Mouse (Mus musculus): ENCODE measurements at regions not wholly inside any gene's neighbourhood (a gene's known extent, or its start where the extent isn't known, plus 50 kb on each side); places are given as distances from the start of the nearest gene placed in this dataset.

DNA sequence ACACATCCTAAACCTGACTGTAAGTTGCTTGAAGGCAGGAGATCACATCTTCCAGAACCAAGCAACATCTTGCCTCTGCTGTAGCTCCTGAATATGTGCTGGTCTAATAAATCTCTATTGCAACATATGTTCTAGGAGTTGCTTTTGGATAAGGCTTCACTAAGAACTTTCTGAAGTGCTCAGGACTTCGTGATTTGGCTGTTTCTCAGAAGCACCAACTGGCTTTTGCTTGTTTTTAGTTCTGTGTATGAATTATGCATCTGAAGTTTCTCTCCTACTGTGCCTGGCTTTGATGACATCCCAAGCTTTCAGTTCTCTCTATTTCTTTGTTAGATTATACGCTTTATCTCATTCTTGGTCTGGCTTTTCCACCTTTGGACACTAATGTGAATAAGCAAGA is 122.2 kb upstream of the Dkk2 start:
- no peak for ATAC-seq (replicated peaks in 1 of 2; ENCODE audit: insufficient read depth in 1 of 2, low FRiP score in 2 of 2, low TSS enrichment in 1 of 2, low read depth in 1 of 2, poor library complexity in 2 of 2, severe bottlenecking in 2 of 2)

DNA sequence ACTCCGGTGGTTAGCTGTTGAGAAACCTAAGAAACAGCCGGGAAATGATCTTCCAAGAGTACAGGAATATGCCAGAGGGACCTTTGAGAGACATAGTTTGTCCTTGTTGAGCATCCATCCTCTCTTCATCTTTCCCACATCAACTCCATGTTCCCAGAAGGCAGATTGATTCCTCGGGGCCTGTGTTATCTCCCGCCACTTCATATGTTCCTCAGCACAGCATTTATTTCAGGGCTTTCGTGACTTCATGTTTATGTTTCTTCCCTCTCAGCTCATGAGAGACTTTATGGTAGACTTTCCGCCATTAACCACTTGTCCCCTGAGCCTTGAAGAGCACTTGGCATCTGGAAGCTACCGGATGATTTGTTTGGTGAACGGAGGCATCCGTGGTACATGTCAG is 120.1 kb upstream of the Dkk2 start:
- ATAC-seq (replicated peaks in 1 of 2; ENCODE audit: insufficient read depth in 1 of 2, low FRiP score in 2 of 2, low TSS enrichment in 1 of 2, low read depth in 1 of 2, poor library complexity in 2 of 2, severe bottlenecking in 2 of 2) = no peak

DNA sequence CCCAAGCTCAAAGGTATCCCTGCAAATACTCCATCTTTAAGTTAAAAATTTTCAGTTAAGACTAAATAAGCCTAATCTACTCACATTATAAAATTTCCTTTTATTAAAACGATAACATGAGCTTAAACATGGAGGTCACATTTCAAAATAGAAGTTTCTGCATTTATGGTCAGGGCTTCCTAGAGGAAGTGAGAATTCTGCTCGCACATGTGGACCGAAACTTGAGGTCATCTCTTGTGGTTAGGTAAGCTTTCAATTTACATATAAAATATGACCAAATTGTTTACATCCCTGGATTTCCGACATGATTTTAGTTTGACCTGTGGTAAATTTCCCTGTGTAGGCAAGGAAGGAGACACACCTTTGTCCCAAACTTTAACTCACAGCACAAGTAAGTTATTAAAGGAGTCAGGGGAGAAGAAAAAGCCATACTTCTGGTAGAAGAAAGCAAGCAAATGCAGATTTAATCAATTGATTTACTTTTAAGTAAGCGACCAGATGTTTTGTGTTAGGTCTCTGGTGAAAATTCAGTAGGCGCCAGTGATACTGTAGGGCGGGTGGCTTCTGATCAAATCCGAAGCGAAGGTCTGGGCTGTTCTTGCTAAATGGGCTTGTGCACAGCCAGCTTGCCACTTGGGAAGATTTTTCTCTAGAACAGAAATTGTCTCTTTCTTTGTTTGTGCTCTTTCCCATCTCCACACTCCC is 119.5 kb upstream of the Dkk2 start:
- no peak for ATAC-seq (replicated peaks in 1 of 2; ENCODE audit: insufficient read depth in 1 of 2, low FRiP score in 2 of 2, low TSS enrichment in 1 of 2, low read depth in 1 of 2, poor library complexity in 2 of 2, severe bottlenecking in 2 of 2)

DNA sequence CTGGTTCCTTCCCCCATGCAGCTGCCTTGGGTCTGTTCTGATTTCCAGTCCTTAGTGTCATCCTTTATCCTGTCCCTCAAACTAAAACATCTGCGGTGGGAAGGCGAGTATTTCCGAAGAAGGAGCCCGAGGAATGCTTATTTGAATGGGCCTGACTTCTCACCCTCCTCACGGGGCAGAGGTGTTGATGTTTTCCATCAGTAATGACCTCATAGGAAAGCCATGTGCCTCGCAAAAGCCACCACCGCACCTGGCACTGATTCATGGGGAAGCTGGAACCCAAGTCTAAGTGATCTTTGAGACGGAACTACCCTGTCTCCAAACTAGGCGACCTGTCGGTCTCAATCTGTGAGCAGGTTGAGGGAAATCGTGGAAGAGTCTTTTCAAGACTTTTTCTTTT is 117.8 kb upstream of the Dkk2 start:
- ATAC-seq (replicated peaks in 1 of 2; ENCODE audit: insufficient read depth in 1 of 2, low FRiP score in 2 of 2, low TSS enrichment in 1 of 2, low read depth in 1 of 2, poor library complexity in 2 of 2, severe bottlenecking in 2 of 2) = no peak

DNA sequence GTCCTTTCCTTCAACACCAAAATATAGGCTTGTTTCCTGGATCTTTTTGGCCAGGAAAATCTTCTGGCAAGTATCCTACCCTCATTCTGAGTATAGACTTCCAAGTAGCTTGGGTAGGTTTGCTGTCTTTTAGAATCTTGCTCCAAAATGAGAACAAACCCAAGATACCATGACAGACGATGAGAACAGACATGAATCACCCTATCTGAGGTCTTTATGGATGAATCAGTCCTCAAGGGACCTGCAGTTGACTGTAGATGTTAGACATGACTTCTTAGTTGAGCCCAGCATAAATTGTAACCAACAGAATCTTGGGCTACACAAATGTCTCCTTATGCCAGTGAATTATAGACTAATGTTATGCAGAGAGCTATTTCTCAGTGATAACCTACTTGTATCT is 114.3 kb upstream of the Dkk2 start:
- no peak for ATAC-seq (replicated peaks in 1 of 2; ENCODE audit: insufficient read depth in 1 of 2, low FRiP score in 2 of 2, low TSS enrichment in 1 of 2, low read depth in 1 of 2, poor library complexity in 2 of 2, severe bottlenecking in 2 of 2)

DNA sequence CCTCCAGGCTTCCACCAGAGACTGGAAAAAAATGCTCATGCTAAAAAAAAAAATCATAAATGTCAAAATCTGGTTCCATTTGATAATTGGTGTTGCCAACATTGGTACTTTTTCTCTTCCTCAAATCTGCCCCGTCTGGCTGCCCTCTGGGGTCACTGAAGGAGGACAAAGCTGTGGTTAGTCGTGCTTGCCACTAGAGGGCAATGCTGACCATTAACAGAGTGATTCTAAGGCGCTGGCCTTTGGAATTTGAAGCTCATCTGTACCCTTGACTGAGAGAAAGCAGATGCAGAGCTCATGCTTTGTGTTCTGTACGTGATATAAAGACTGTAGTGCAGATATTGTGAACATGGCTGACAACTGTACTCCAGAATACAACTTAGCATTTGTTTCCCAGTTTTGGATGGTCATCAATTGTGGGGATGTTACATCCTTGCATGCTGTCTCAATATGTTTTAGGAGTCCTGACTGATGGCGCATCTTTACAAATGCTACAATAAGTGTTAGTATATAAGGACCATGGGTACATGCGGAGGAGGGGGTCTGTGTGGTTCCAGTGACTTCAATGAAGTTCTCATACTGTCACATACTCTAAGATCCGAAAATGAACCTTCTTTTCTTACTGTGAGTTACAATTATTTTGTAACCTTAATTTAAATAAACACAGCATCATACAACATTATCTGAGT is 109.0 kb upstream of the Dkk2 start:
- ATAC-seq (replicated peaks in 1 of 2; ENCODE audit: insufficient read depth in 1 of 2, low FRiP score in 2 of 2, low TSS enrichment in 1 of 2, low read depth in 1 of 2, poor library complexity in 2 of 2, severe bottlenecking in 2 of 2) = peak; percentile 94 to 99

DNA sequence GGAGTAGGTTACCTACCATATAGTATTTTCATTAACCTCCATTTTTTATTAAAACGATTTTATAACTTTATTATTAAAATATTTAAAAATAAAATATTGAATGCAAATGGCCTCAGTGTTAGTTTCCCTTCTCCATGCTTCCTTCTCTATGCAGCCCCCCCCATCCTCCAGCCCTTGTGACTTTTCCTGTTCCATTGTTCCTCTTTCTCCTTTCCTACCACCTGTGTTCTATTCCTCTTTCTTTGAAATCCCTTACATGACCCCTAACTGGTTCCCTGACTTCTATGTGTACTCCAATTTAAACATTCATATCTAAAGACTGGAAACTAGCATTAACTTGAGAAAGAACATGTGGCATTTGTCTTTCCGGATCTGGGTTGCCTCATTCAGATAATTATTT is 101.8 kb upstream of the Dkk2 start:
- no peak for ATAC-seq (replicated peaks in 1 of 2; ENCODE audit: insufficient read depth in 1 of 2, low FRiP score in 2 of 2, low TSS enrichment in 1 of 2, low read depth in 1 of 2, poor library complexity in 2 of 2, severe bottlenecking in 2 of 2)

DNA sequence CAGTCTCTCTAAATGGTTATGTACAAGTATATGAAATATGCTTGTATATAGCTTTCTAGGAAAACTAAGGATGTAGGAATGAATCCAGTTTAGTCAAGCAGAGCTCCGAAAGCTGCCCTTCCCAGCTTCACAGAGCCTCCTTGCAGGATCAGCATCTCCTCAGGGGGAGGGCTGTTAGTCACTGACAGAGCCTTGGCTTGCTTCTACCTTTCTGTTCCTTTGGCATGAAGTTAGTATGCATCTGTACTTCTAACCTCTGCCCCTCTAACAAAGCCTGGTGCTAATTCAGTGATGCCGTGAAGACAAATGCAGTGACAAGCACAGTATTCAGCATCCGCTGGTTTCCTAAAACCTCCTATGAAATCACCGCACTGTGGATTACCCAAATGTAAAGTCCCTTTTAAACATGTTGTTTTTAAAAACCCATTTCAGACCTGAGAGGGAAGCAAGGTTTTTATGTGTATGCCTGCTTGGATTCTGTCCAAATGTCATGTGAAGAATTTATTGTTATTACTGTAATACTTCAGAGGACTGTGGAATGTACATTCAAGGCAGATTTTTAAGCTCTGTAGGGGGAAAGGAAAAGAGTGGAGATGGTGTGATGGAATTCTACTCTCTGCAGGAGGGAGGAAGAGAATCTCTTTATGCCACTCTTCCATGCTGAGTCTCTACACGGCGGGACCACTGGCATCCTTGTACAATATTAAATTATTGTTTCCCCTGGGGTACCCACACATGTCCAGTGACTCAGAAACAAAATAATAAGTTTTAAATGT is 86.1 kb upstream of the Dkk2 start:
- no peak; a peak in 1 of 4 replicates for ATAC-seq (replicated peaks in 1 of 2; ENCODE audit: insufficient read depth in 1 of 2, low FRiP score in 2 of 2, low TSS enrichment in 1 of 2, low read depth in 1 of 2, poor library complexity in 2 of 2, severe bottlenecking in 2 of 2)

DNA sequence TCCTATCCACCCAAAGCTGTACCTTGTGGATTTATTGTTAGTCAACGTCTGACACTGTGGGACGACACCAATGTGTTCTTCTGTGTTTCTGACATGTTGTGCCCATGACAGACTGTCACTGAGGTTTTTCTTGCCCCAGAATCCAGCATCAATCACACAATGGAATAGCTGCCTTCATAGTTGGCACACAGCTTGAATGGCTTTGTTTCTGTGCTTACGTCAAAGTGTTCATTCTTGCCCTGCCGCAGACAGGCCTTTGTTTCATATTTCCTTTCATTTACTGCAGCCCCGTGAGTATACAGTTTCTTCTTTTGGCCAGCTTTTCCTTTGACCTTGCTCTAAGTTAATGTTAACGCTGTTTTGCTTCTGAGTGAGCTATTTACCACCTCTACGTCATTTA is 78.9 kb upstream of the Dkk2 start:
- ATAC-seq (replicated peaks in 1 of 2; ENCODE audit: insufficient read depth in 1 of 2, low FRiP score in 2 of 2, low TSS enrichment in 1 of 2, low read depth in 1 of 2, poor library complexity in 2 of 2, severe bottlenecking in 2 of 2) = no peak

DNA sequence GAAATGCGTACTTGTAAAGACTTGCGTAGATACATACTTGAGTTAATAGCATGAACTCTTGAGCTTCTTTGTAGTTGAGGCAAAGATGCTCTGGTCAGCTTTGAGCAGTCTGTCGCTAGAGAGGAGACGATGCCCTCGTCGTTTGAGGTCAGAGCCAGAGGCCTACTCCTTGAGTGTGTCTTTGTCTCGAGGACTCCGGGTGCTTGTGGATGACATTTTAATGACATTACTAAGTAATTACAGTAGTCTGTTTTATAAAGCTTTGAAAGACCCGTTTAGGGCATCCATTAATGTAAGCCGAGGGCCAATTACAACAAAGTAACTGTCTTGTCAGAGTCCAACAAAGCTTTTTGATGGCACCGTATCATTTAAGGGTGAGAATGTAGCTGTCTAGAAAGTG is 78.2 kb upstream of the Dkk2 start:
- ATAC-seq (replicated peaks in 1 of 2; ENCODE audit: insufficient read depth in 1 of 2, low FRiP score in 2 of 2, low TSS enrichment in 1 of 2, low read depth in 1 of 2, poor library complexity in 2 of 2, severe bottlenecking in 2 of 2) = no peak

DNA sequence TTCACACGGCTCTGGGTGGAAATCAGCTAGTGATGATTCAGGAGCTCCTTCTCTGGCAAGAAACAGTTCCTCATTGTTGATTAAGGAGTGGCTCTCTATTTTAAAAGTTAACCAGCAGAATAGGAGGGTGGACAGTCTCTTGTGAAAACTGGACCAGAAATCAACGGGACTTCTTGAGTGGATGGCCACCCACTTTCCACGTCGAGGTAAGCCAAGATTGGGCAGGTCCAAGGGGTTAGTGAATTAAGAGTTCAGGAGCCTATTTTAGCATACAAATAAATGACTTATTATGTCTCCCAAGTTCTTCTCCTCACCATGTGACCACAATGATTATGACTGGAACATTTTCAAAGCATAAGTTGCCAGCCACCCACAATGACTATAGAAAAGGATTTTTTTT is 77.7 kb upstream of the Dkk2 start:
- no peak for ATAC-seq (replicated peaks in 1 of 2; ENCODE audit: insufficient read depth in 1 of 2, low FRiP score in 2 of 2, low TSS enrichment in 1 of 2, low read depth in 1 of 2, poor library complexity in 2 of 2, severe bottlenecking in 2 of 2)

DNA sequence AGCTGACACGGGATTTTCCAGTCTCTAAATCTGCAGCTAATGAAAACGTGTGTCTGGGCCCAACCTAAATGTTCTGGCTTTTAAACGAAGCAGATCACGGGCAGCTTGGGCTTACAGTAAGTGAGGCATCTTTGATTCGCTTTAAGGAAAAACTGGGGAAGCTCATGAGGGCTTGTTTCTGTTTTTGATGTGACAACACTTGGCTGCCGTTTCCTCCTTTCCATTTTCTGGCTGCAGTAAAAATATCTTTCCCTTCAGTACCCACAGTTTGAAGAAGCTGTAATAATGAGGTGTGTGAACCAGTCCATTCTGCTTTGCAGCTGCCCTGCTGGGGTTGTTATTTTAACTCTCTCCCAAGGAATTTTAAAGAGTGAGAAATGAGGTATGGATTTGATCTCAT is 69.9 kb upstream of the Dkk2 start:
- ATAC-seq (replicated peaks in 1 of 2; ENCODE audit: insufficient read depth in 1 of 2, low FRiP score in 2 of 2, low TSS enrichment in 1 of 2, low read depth in 1 of 2, poor library complexity in 2 of 2, severe bottlenecking in 2 of 2) = no peak

DNA sequence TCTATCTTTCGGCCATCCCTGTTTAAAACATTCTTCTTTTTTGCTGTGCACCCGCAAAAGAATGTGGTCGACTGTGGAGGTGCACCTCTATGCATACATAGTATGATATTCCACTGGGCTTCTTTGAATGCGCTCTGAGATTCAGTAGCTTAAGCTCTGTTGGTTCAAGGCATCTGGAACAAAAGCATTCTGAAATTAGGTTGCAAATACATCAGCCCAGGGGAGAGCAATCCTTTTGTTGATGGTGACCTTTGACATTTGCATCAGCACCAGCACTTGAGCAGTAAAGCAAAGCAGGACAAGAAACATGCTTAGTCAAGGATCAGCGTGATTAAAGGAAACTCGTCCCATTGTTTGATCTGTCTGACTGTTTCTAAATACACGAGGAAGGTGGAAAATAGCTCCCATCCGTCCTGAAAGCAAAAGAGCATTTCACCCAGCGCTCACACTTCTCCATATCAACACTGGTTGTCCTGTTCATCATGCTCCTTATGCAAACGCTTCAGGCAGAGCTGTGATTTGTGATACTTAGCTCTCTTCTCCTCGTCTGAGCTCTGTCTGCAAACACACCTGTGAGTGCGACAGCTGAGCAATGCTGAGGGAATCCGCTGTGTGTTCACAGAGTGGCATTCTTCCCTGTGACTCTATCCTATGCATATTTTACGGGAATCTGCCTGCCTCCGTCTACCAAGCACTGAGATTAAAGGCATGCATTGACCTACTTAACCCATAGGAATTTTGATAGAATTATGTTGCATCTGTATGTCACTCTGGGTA is 67.4 kb upstream of the Dkk2 start:
- ATAC-seq (replicated peaks in 1 of 2; ENCODE audit: insufficient read depth in 1 of 2, low FRiP score in 2 of 2, low TSS enrichment in 1 of 2, low read depth in 1 of 2, poor library complexity in 2 of 2, severe bottlenecking in 2 of 2) = no peak

DNA sequence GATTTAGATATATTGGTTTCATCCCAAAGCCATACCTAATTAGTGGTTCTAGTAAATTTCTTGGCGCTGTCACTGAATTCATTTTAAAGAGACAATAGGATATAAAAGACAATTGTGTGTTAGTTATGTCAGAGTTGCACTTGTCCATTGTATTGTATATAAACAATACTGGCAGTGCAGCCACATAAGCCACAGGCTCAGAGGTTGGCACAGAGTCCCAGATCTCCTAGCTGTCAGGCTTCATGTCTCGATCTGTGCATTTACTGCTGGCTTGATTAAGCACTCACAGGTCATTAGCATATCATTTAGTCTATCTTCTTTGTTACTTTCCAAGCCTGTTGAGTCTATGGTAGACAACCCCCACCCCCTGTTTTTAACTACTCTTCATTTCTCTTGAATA is 66.6 kb upstream of the Dkk2 start:
- ATAC-seq (replicated peaks in 1 of 2; ENCODE audit: insufficient read depth in 1 of 2, low FRiP score in 2 of 2, low TSS enrichment in 1 of 2, low read depth in 1 of 2, poor library complexity in 2 of 2, severe bottlenecking in 2 of 2) = no peak

DNA sequence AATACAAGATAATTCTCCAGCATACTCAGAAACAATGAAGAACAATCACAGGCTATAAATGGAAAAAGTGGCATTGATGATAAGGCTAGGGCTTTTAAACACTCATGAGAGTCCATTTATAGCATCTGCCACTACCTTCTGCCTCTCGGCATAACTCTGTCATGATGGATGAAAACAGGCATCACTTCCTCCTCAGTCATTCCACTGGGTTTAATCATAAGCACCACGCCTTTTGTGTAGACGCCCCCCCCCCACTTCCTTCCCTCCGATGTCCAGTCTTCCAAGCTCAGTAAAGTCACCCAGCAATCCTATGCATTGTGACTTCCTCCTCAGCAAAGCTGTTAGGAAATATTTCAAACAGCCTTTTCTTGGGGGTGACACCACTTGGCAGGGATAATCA is 63.1 kb upstream of the Dkk2 start:
- no peak; a peak in 1 of 4 replicates for ATAC-seq (replicated peaks in 1 of 2; ENCODE audit: insufficient read depth in 1 of 2, low FRiP score in 2 of 2, low TSS enrichment in 1 of 2, low read depth in 1 of 2, poor library complexity in 2 of 2, severe bottlenecking in 2 of 2)

DNA sequence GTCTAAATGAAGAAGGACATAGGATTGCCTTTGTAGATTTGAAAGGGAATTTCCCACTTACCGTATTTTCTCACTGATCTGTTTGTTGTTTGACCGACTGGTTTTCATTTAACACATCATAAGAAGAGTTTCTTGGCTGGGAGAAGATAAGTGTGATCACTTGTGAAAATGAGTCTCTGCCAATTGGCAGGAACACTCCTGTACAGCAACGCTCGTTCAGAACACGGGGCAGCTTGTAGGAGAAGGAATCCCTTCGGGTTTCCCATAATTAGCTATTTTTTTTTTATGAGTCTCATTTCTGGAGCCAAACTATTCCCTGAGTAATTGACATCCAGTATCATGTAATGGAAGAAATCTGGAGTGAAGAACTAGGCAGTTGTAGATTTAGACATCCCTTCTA is 61.8 kb upstream of the Dkk2 start:
- ATAC-seq (replicated peaks in 1 of 2; ENCODE audit: insufficient read depth in 1 of 2, low FRiP score in 2 of 2, low TSS enrichment in 1 of 2, low read depth in 1 of 2, poor library complexity in 2 of 2, severe bottlenecking in 2 of 2) = no peak

DNA sequence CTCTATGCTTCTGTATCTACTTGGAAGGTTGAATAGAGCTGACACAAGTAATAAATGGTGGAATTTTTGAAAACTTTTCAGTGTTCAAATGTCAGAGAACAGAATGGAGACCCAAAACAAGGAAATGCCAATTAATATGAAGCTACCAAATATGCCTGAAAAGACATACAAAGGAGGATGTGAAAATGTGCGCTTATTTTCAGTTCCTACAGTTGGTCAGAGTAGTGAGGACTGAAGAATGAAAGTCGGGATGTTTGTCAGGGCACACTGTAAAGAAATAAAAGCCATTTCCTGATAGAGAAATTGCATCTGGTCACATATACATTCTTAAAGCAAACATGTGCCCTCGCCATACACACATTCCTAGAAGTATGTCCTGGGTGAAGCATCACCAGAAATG is 56.0 kb upstream of the Dkk2 start:
- no peak for ATAC-seq (replicated peaks in 1 of 2; ENCODE audit: insufficient read depth in 1 of 2, low FRiP score in 2 of 2, low TSS enrichment in 1 of 2, low read depth in 1 of 2, poor library complexity in 2 of 2, severe bottlenecking in 2 of 2)
